Mouse (Mus musculus) megakaryocyte, adult 5-6 weeks (primary cell): ENCODE results near the gene Otud7b. TPM values are rescaled to one million over a fixed set of nuclear protein-coding genes. Genes with fewer than 3 reads are reported as not detected.

Source experiments
- ATAC-seq: 2 replicates; pipeline ENCODE4 v1.8.0; 2016; ENCODE audit warnings: mild to moderate bottlenecking, inconsistent platforms; ENCODE audit not compliant: poor library complexity, severe bottlenecking
- total RNA-seq, 2 experiments: library from RNA; stranded (forward) in 1 of 2; stranded (reverse) in 1 of 2; fragments of 153-499, 151-499 nt in 1 of 2; fragments of 221-1000, 200-1000 nt in 1 of 2; gene quantifications; 2 replicates each; pipeline versions ENCODE4 v1.2.3 to v1.2.4; 2015 to 2017

Otud7b gene
- 1.2 and 1.3 TPM in 2 replicates for total RNA-seq (2015)
- 3.1 and 4.8 TPM in 2 replicates for total RNA-seq (2017)

DNA sequence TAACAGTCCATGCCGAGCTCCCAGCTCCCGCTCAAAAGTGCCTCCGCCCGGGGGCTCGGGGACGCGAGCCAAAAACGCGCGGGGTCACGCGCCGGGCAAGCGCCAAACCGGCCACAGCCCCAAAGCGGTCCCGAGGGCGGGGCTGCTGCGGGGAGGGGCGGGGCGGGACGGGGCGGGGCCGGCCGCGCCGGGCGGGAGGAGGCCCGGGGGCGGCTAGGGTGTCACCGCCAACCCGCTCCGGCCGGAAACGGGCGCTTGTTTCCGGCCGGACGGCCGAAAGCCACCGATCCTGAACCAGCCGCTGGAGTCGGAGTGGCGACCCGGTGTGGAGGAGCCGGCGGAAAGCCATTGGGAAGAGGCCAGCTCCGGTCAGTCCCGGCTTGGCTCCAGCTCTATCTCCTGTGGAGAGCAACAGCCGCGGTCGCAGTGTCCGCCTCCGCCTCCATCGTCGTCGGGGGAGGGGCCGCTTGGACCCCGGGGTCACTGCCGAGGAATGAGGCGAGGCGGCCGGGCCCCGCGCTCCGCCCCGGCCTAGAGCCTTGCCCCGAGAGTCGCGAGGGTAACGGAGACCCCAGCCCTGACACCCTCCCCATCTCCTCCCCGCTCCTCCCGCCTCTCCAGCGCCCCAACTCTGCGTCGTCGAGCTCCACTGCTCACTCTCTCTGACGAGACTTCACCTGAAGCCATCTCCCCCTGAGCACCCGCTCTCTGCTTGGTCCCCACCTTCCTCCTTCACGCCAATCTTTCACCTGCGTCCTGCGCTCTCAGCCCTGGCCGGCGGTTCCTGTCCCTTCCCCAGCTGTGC lies at the start of gene Otud7b:
Gene Otud7b (plus strand): TSS at position 267 of the 805 bp plus-strand sequence.
- ATAC-seq = peak; percentile 85

DNA sequence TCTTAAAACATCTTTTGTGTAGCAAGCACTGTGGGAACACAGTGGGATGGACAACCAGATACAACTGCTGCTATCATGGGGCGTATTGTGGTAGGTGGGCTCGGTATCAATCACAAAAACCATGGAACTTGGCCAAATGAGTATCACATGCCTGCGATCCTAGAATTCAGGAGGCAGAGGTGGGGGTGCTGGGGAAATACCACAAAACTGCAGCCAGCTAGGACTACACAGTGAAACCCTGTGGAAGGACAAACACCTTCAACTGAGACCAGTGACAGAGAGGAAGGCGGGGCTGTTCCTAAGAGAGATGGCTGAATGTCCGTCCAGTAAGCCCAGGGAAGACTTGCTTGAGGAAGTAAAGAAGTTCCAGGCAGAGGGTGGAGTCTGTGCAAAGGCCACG lies 49.0 kb upstream of the Otud7b start:
- no peak for ATAC-seq

DNA sequence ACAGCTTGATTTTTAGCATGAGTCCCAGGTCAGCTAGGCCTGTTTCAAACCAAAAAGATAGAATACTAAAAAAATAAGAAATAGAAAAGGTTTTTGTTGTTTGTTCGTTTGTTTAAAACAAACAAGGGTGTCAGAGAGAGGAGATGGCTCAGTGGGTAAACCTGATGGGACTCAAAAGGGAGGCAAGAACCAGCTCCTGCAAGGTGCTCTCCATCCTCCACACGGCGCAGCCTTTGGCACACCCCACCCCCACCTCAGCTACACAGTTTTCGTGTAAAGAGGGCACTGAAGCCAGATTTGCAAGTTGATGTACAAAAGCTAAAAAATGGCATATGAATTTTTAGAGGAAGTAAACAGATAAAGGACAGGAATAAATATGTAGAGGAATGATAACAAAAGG lies 48.3 kb upstream of the Otud7b start:
- no peak for ATAC-seq

DNA sequence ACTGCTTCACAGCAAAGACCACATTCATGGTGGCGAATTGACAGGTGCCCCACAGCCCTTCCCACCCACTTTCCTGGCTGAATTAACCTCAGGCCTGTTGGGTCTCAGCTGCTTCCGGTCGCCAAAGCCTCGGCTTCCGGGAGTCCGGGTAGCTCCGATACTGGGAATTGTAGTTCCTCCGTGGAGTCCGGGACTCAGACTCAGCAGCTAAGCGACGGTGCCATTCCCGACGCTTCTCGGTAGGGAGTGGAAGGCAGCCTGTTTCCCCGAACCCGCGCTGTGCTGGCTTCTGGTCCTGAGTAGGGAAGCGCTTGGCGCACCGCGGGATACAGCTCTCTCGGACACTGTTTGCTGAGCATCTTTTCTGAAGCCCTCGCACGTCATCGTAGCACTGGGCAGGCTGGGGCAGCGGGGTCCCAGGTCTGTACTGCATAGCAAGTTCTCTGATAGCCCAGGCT lies 46.6 kb upstream of the Otud7b start:
- peak; percentile 94 for ATAC-seq

DNA sequence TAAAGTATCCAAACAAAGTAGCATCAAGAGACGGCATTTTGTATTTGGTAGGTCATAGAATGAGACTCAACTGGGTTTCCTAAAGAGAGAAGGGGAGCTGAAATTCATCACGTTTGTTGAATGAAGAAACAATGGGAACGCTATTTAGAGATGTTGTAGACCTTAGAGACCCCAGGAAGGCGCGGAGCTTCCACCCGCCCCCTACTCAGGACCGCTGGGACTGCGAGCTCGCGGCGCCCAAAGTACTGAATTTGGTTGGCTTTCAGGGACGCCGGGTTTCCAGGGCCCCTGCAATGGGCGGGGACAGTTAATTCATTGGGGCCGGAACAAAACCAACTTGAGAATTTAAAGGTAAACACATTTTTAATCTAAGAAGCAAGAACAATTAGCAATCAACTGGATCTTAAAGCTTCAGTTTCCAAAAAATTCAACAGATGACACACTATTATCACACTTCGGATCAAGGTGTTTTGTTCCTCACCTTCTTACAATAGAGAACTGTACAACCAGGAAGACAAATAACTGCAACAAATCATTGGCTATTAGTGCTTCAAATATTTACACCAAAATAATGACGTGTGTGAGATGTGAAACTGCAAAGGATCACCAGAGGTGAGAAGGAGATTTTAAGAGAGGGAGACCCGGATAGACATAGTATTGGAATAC lies 46.0 kb upstream of the Otud7b start, which contains the start of gene Vps45:
Gene Vps45 (minus strand): TSS at position 236 of the 666 bp plus-strand sequence.
- peak; percentile 68 for ATAC-seq

DNA sequence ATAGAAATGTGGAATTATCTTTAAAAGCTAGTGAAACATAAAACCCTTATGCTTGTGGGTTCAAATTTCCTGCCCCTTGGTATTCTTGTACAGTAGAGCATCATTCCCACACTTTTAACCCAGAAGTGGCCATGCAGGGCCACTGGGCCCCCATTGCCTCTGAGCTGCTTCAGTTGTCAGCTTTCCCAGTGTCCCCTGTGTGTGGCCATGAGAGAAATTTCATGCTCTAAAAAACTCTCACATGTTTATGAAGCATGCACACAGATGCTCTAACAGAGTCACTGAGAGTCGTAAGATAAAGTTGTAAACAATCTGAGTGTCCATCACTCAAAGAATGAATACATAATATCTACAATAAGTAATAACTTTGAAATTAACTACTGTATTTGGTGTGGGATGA lies 44.2 kb upstream of the Otud7b start:
- ATAC-seq = no peak

DNA sequence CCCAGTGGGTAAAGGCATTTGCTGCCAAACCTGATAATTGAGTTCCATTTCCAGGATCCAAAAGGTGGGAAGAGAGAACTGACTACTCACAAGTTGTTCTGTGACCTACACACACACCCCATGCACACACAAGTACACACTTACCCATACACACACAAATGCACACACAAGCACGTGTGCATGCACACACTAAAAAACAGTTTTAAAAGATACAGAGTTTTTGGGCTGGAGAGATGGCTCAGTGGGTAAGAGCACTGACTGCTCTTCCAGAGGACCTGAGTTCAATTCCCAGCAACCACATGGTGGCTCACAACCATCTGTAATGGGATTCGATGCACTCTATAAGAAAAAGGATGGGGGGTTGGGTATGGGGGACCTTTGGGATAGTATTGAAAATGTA lies 41.0 kb upstream of the Otud7b start:
- no peak for ATAC-seq

DNA sequence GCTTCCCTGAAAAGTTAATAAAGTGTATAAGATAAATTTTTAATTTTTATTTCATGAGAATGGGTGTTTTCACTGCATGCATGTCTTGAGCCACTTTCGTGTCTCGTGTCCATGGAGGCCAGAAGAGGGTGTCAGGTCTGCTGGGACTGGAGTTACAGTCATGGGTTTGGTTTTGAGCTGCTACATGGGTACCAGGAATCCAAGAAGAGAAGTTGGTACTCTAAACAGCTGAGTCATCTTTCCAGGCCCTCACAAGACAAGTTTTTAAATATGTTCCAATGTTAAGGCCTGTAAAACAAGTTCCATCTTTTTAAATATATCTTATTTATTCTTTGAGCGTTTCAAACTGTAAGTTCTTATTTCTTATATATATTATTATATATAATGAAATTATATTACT lies 40.1 kb upstream of the Otud7b start:
- ATAC-seq = no peak

DNA sequence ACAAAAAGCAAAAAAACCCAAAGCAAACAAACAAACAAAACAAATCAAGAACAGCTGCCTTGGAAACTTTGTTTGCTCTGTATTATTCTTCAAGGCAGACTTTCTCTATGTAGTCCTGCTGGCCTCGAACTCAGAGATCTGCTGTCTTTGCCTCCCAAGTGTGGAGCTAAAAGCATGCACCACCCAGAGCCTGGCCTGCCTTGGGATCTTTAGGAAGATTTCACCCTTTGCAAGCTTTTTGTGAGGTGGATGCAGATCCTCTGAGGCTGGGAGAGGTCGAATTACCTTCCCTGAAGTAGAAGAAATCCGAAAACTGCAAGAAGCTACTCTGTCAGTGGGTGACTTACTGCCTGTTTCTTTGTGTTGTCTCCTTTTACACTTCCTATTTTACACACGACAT lies 39.2 kb upstream of the Otud7b start:
- ATAC-seq = no peak

DNA sequence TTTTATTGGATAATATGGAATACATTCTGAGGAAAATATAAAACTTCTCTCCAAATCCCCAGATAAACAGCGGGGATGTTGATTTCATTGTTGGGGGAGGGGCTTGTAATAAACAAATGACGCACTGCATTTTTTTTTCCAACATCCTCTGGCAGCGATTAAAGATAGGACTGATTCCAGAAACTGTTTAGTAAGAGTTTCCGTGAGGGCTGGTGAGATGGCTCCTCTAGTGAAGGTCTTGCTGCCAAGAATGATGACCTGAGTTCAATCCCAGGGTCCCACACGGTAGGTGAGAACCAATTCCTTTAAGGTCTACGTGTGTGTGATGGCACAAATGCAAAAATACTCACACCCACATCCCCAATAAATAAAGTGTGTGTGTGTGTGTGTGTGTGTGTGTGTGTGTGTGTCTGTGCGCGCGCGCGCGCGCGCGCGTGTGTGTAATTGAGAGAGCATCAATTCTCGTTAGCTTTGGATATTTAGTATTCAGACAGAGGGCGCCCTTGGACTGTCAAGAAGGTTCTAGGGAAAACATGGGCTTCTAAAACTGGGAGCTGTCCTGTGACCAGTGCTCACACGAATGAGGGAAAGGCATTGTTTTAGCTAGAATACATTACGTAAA lies 38.5 kb upstream of the Otud7b start:
- ATAC-seq = no peak

DNA sequence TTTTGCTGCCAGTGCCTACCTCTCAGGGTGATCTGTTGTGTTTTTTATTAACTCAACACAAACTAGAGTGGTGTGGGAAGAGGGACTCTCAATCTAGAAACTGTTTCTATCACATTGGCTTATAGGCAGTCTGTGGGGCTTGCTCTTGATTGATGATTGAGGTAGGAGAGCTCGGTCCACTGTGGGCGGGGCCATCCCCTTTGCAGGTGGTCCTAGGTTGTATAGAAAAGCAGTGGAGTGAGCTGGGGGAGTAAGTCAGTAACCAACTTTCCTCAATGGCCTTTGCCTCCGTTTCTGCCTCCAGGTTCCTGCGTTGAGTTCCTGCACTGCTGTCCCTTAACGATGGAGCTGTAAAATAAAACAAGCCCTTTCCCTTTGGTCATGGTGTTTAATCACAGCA lies 37.6 kb upstream of the Otud7b start:
- no peak for ATAC-seq

DNA sequence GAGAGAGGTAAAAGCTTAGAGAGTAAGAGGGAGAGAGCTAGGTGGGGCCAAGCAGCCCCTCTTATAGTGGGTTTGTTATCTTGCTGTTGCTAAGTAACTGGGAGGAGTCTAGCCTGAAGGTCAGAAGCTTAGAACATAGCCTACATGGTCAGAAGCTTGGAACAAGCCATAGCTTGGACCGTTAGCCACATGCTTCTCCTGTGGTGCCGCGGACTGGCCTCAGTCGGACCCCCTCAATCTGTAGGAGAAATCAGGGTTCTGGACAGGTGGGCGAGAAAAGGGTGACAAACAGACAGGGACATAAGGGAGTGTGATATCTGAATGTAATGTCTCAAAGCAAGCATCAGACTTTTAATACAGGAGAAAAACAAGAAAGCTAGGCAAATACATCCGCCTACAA lies 35.3 kb upstream of the Otud7b start:
- no peak for ATAC-seq

DNA sequence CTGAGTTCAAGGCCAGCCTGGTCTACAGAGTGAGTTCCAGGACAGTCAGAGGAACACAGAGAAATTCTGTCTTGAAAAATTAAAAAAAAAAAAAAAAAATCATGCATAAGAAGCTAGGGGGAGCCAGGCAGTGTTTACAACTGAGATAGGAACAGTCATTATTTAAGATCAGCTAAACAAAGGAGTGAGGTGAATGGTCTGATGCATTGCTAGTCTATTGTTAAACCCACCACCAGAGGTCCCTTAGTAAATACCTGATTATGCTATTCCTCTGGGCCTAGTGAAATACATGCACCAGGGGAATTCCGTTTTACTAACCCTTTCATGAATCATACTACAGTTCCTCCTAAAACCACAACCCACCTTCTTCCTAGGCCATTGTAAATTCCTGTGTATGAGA lies 34.8 kb upstream of the Otud7b start:
- ATAC-seq = no peak

DNA sequence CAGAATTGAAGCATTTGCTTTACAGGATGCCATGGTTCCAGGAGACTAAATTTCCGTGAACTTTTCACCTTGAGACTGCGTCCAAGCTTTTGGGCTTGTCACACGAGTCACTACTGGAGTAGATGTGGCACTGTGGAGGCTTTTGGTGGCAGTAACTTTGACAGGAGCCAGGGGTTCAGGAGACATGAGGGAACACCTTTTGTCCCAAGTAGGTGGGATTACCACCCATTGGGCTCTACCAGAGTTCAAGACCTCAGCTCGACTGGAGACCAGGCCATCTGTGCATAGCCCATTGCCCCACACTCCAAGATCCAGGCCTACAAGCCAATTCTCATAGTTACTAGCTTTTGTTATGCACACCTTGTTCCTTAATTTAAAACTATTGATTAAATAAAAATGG lies 34.1 kb upstream of the Otud7b start:
- ATAC-seq = no peak

DNA sequence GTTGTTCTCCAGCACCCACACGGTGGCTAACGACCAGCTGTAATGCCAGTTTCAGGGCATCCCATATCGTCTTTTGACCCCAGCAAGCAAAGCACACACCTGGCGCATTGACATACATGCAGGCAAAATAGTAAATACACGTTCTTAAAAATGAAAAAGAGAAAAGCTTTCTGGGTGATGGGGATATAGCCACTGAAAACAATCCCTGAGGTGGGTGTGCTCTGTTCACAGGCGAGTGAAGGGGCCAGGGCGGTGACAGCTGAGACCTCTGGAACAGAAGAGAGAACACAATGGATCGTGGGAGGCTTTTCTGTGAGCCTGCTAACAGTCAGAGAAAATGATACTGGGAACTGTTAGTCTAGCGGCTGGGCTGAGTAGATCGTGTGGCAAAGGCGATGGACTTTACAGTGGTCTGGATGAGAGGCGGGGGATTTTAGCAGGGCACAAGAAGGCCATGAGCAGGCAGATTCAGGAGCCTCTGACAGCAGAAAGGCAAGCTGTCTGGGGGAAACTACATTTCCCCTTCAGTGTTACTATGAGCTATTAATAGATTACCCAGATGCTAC lies 31.3 kb upstream of the Otud7b start:
- ATAC-seq = no peak

DNA sequence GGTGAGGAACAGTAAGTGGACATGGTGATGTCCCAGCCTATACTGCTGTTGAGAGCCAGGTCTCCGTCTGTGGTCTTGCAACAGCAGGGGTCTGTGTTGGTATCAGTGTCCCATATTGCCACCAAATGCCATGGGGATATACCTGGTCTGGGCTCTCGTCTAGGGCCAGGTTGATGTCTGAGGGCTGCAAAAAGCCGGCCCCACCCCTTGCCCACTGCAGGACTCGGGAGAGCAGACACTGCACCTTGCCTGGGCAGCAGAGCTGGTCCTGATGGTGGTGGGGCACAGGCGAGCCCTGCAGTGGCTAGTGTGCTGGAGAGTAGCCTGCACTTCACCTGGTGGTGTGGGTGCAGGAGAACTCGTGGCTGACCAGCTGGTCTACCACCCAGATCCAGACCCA lies 26.3 kb upstream of the Otud7b start:
- ATAC-seq = no peak

DNA sequence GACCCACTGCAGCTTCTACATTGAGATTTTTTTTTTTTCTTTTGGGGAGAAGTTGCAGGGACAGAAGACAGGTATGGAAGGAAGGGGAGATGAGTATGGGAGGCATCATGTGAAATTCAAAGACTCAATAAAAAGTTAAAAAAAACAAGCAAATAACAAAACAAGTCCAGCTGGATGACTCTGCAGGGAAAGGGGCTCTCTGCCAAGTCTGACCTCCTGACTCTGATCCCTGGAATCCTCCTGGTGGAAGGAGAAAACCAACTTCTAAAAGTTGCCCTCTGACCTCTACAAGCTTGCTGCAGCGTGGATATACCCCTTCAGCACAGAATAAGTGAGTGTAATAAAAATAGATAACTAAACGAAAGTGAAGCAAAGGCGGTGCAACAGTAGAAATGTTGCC lies 25.6 kb upstream of the Otud7b start:
- ATAC-seq = no peak

DNA sequence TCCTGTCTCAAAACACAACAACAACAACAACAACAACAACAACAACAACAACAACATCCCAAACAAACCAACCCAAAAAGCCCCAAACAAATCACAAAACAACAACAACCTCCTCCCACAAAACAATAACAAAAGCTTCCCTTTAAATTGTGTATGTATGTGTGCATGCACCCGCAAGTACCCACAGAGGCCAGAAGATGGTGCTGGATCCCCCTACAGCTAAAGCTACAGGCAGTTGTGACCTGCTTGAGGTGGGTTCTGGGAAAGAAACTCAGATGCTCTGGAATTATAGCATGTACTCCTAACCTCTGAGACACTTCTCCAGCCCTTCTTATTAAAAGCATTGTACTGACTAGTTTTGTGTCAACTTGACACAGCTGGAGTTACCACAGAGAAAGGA lies 23.3 kb upstream of the Otud7b start:
- peak; percentile 68 for ATAC-seq

DNA sequence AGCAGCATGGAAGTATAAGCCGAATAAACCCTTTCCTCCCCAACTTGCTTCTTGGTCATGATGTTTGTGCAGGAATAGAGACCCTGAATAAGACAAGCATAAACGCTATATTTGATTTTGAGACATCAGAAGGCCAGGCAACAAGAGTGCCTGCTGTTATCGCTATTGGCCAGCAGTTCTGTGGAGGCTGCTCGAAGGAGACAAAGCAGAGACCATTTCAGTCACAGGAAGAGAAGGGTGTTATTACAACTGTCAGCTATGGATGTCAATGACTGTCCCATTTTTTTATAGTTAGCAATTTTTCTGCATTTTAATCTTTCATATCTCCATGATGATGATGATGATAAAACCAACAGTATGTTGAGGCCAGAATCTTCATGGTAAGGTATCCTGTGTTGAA lies 22.7 kb upstream of the Otud7b start:
- no peak for ATAC-seq

DNA sequence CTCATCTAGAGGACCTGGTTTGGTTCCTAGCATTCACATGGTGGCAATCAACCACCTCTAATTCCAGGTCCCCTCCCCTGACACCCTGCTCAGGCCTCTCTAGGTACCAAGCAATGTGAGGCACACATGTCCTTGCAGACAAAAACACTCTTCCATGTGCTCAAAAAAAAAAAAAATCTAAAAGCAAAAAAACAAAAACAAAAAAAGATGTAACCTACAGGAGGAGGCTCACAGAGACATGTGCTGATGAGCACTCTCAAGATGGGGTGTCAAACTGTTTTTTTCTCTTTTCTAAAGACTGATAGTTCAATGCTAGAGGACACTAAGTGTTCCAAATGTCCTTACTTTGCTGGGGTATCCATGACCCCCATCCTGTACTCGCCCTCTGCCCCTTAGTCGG lies 22.2 kb upstream of the Otud7b start:
- no peak for ATAC-seq

DNA sequence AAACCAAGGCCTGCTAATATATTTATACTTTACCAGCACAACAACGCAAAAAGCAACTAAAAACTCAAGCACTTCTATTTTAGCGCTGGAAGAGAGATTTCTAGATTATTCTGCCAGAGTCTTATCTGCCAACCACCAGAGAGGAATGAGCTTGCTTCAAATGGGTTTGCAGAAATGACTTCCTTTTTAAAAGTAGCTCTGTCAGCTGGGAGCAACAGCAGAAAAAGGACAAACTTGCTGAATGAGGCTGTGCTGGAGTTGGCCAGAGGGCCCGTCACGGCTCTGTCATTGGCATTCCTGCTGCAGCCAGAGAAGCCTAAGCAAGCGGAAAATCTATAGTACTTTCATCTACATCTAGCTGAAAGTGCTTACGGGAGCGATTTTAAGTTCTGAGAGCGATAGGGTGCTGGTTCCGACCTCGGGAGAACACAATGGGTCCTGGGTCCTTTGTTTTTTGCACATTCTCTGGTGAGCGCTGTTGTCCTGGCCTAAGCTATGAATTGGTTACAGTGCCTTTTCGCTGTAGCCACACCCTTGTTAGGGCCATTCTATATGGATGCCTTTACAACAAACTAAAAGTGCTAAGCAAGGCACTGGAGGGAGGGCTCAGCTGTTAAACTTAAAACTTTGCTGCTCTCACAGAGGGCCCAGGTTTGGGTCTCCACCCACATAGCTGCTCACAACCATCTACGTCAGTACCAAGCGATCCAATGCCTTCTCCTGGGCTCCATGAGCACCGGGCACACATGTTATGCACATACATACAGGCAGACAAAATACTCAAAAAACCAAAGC lies 21.4 kb upstream of the Otud7b start:
- ATAC-seq = no peak
